Mouse (Mus musculus): ENCODE results near the gene Samd1. TPM values are rescaled to one million over a fixed set of nuclear protein-coding genes. Genes with fewer than 3 reads are reported as not detected.

Samd1 gene
- polyA plus RNA-seq, 1 experiment, result 50.5 TPM

DNA sequence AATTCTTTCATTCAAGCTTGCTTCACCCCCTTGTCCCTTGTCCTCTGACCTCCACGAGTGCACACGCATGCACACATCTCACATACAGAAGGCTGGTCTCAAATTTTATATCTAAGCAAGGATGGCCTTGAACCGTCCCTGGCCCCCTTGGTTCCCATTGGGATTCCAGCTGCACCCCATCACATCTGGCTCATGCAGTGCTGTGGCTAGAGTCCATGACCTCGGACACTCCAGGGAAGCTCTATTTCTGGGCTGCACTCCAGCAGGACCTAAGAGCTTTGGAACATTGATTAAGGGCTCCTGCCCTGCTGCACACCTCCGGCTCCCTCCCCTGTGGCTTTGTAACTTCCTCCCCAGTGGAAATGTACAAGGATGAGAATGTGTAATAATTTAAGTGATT lies 40.5 kb downstream of the Samd1 start:
- no peak overlapping the region for H3K27ac ChIP-seq (ENCODE audit: insufficient read depth, low read length)
- no peaks in the 10 kb centered on the region for H3K4me1 ChIP-seq (ENCODE audit: control insufficient read depth, insufficient read depth, low read length)
- no peak overlapping the region for H3K4me3 ChIP-seq (replicated peaks; ENCODE audit: insufficient read depth, low read depth, low read length)
- H3K27me3 ChIP-seq (ENCODE audit: control insufficient read depth, insufficient read depth, low read length), result no peaks in the 10 kb centered on the region
- DNase-seq, result no peak
- TF ChIP-seq CTCF (IDR thresholded peaks at IDR 0.05; ENCODE audit: borderline replicate concordance, insufficient read depth, low read depth, low read length), result no peak
- WGBS, result 63% methylated on average over 5 of the region's 5 CpGs

DNA sequence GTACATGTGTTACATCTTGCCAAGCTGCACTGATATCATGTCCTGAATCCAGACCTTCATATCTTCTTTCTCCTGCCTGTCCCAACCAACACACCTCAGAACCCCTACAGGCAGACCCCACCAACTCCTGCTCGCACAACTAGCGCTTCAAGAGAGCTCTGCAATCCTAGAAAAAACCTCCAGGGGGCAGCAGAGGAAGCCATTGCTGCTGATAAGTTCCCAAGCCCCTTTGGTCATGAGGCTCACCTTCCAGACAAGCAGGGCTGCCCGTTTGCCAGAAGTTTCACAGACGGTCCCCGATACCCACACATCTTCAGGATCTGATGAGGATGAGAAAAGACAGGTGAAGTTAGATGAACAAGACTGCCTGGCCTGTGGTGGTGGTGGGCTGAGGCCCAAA lies 41.6 kb downstream of the Samd1 start:
- peak; percentile 62 to 76 for DNase-seq
- H3K4me1 ChIP-seq (ENCODE audit: control insufficient read depth, insufficient read depth, low read length), result no peaks in the 10 kb centered on the region
- no peak overlapping the region for H3K27ac ChIP-seq (ENCODE audit: insufficient read depth, low read length)
- H3K4me3 ChIP-seq (replicated peaks; ENCODE audit: insufficient read depth, low read depth, low read length), result no peak overlapping the region
- TF ChIP-seq POLR2A (IDR thresholded peaks at IDR 0.05; ENCODE audit: borderline replicate concordance, insufficient read depth, low read length) (no peak), CTCF (IDR thresholded peaks at IDR 0.05; ENCODE audit: borderline replicate concordance, insufficient read depth, low read depth, low read length) (peak; percentile 73)
- 4% methylated on average over 5 of the region's 5 CpGs for WGBS
- no peaks in the 10 kb centered on the region for H3K27me3 ChIP-seq (ENCODE audit: control insufficient read depth, insufficient read depth, low read length)

GRCm38 (mm10) chr8:84042066-84042947 lies 44.8 kb downstream of the Samd1 start, which contains the start of gene Il27ra:
Il27ra (minus strand) TSS chr8:84042589.
- DNase-seq, result peak; percentile 25 to 46
- no peaks in the 10 kb centered on the region for H3K27me3 ChIP-seq (ENCODE audit: control insufficient read depth, insufficient read depth, low read length)
- H3K4me3 ChIP-seq (replicated peaks; ENCODE audit: insufficient read depth, low read depth, low read length), result peak within 1 kb of the TSS; percentile 26
- H3K4me1 ChIP-seq (ENCODE audit: control insufficient read depth, insufficient read depth, low read length), result no peaks in the 10 kb centered on the region
- H3K27ac ChIP-seq (ENCODE audit: insufficient read depth, low read length), result no peak within 1 kb of the TSS
- 4% methylated on average over 40 of the region's 40 CpGs for WGBS
- TF ChIP-seq CTCF (IDR thresholded peaks at IDR 0.05; ENCODE audit: borderline replicate concordance, insufficient read depth, low read depth, low read length) (peak; percentile 69; the same call in 1 of the 2 replicates), POLR2A (IDR thresholded peaks at IDR 0.05; ENCODE audit: borderline replicate concordance, insufficient read depth, low read length) (no peak)

DNA sequence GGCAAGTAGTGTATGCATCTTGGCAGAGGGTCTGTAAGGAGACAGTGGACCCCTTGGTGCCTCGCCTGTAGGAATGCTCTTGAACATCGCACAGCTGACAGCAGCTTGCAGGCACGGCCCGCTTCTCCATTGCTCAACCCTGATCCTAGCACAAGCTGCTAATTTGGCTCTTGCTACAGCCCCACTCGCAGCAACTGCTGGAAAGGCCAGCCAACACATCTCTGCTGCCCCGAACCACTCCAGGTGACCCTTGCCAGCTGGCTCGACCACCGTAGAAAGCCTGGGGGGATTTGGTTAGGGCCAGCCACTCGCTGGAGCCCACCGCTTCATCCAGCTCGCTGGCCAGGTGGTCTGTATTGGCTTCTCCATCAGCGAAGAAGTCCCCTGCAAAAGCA lies 45.5 kb downstream of the Samd1 start:
- 35% methylated on average over 12 of the region's 12 CpGs for WGBS
- H3K27me3 ChIP-seq (ENCODE audit: control insufficient read depth, insufficient read depth, low read length), result no peaks in the 10 kb centered on the region
- no peak for TF ChIP-seq CTCF (IDR thresholded peaks at IDR 0.05; ENCODE audit: borderline replicate concordance, insufficient read depth, low read depth, low read length)
- TF ChIP-seq POLR2A (IDR thresholded peaks at IDR 0.05; ENCODE audit: borderline replicate concordance, insufficient read depth, low read length), result no peak
- no peaks in the 10 kb centered on the region for H3K4me1 ChIP-seq (ENCODE audit: control insufficient read depth, insufficient read depth, low read length)
- no peak overlapping the region for H3K4me3 ChIP-seq (replicated peaks; ENCODE audit: insufficient read depth, low read depth, low read length)
- no peak overlapping the region for H3K27ac ChIP-seq (ENCODE audit: insufficient read depth, low read length)
- DNase-seq, result no peak

GRCm38 (mm10) chr8:84044103-84044502 lies 46.6 kb downstream of the Samd1 start:
- H3K27ac ChIP-seq (ENCODE audit: insufficient read depth, low read length), result no peak overlapping the region
- DNase-seq, result no peak
- WGBS, result 42% methylated on average over 7 of the region's 7 CpGs
- H3K4me1 ChIP-seq (ENCODE audit: control insufficient read depth, insufficient read depth, low read length), result no peaks in the 10 kb centered on the region
- TF ChIP-seq CTCF (IDR thresholded peaks at IDR 0.05; ENCODE audit: borderline replicate concordance, insufficient read depth, low read depth, low read length), result no peak
- TF ChIP-seq POLR2A (IDR thresholded peaks at IDR 0.05; ENCODE audit: borderline replicate concordance, insufficient read depth, low read length), result no peak
- H3K4me3 ChIP-seq (replicated peaks; ENCODE audit: insufficient read depth, low read depth, low read length), result no peak overlapping the region
- no peaks in the 10 kb centered on the region for H3K27me3 ChIP-seq (ENCODE audit: control insufficient read depth, insufficient read depth, low read length)

- TF ChIP-seq POLR2A (IDR thresholded peaks at IDR 0.05; ENCODE audit: borderline replicate concordance, insufficient read depth, low read length), result no peak
- TF ChIP-seq CTCF (IDR thresholded peaks at IDR 0.05; ENCODE audit: borderline replicate concordance, insufficient read depth, low read depth, low read length), result no peak
- Histone ChIP-seq H3K27ac (ENCODE audit: insufficient read depth, low read length) (no peak within 1 kb of the TSS), H3K4me3 (replicated peaks; ENCODE audit: insufficient read depth, low read depth, low read length) (no peak within 1 kb of the TSS), H3K4me1 (ENCODE audit: control insufficient read depth, insufficient read depth, low read length) (no peaks in the 10 kb centered on the region), H3K27me3 (ENCODE audit: control insufficient read depth, insufficient read depth, low read length) (no peaks in the 10 kb centered on the region)
- 39% methylated on average over 9 of the region's 9 CpGs for WGBS
- no peak for DNase-seq
Observed at GRCm38 (mm10) chr8:84044900-84045299, 47.4 kb downstream of the Samd1 start, which contains the start of gene Rln3. Rln3 (minus strand) TSS chr8:84045000.

- no peak overlapping the region for H3K27ac ChIP-seq (ENCODE audit: insufficient read depth, low read length)
- no peaks in the 10 kb centered on the region for H3K4me1 ChIP-seq (ENCODE audit: control insufficient read depth, insufficient read depth, low read length)
- TF ChIP-seq CTCF (IDR thresholded peaks at IDR 0.05; ENCODE audit: borderline replicate concordance, insufficient read depth, low read depth, low read length) (no peak), POLR2A (IDR thresholded peaks at IDR 0.05; ENCODE audit: borderline replicate concordance, insufficient read depth, low read length) (no peak)
- H3K4me3 ChIP-seq (replicated peaks; ENCODE audit: insufficient read depth, low read depth, low read length), result no peak overlapping the region
- no peak for DNase-seq
- no peaks in the 10 kb centered on the region for H3K27me3 ChIP-seq (ENCODE audit: control insufficient read depth, insufficient read depth, low read length)
- 78% methylated on average over 3 of the region's 3 CpGs for WGBS
Observed at GRCm38 (mm10) chr8:84046505-84046904, 49.0 kb downstream of the Samd1 start.

DNA sequence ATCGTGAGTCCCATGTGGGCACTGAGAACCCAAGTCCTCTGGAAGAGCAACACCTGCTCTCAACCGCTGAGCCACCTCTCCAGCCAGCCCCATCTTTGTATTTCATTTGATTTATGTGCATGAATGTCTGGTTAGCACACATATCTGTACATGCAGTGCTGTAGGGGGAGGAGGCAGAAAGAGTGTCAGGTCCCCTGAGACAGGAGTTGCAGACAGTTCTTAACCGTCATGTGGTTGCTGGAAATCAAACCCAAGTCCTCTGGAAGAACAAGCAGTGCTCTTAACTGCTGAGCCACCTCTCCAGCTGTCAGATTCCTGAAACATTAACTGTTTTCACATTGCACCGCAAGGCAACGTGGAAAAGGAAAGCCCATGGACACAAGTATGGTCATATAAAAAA lies 50.7 kb downstream of the Samd1 start:
- WGBS, result 78% methylated on average over 5 of the region's 5 CpGs
- Histone ChIP-seq H3K4me1 (ENCODE audit: control insufficient read depth, insufficient read depth, low read length) (no peaks in the 10 kb centered on the region), H3K4me3 (replicated peaks; ENCODE audit: insufficient read depth, low read depth, low read length) (no peak overlapping the region), H3K27ac (ENCODE audit: insufficient read depth, low read length) (no peak overlapping the region), H3K27me3 (ENCODE audit: control insufficient read depth, insufficient read depth, low read length) (no peaks in the 10 kb centered on the region)
- TF ChIP-seq POLR2A (IDR thresholded peaks at IDR 0.05; ENCODE audit: borderline replicate concordance, insufficient read depth, low read length) (no peak), CTCF (IDR thresholded peaks at IDR 0.05; ENCODE audit: borderline replicate concordance, insufficient read depth, low read depth, low read length) (no peak)
- DNase-seq, result no peak

Other genes starting within 250 kb of the Samd1 start
- gene Adgrl1, start 97.6 kb upstream of the Samd1 start, polyA plus RNA-seq (2012; rRNA removed), result 164 and 184 TPM in 2 replicates
- 0.56 and 0.74 TPM in 2 replicates for gene Gm10644, start 42.5 kb upstream of the Samd1 start, polyA plus RNA-seq (2012; rRNA removed)
- 2.0 and 2.5 TPM in 2 replicates for gene Asf1b, start 42.2 kb upstream of the Samd1 start, polyA plus RNA-seq (2012; rRNA removed)
- 235 and 256 TPM in 2 replicates for gene Prkaca, start 24.7 kb upstream of the Samd1 start, polyA plus RNA-seq (2012; rRNA removed)
- 0.11 and 0.14 TPM in 2 replicates for gene 1700067K01Rik, start 3.8 kb downstream of the Samd1 start, polyA plus RNA-seq (2012; rRNA removed)
- gene 2210011C24Rik, start 14.5 kb downstream of the Samd1 start, polyA plus RNA-seq (2012; rRNA removed), result 4.6 and 7.8 TPM in 2 replicates
- gene Palm3, start 23.8 kb downstream of the Samd1 start, polyA plus RNA-seq (2012; rRNA removed), result 2.8 and 4.1 TPM in 2 replicates
- 0.17 and 0.21 TPM in 2 replicates for gene Il27ra, start 44.9 kb downstream of the Samd1 start, polyA plus RNA-seq (2012; rRNA removed)
- gene Rln3, start 47.3 kb downstream of the Samd1 start, polyA plus RNA-seq (2012; rRNA removed), result 2.6 and 7.4 TPM in 2 replicates
- 2.0 and 2.1 TPM in 2 replicates for gene Gm10643, start 67.5 kb downstream of the Samd1 start, polyA plus RNA-seq (2012; rRNA removed)
- gene Rfx1, start 69.2 kb downstream of the Samd1 start, polyA plus RNA-seq (2012; rRNA removed), result 27.2 and 27.8 TPM in 2 replicates
- gene Dcaf15, start 107.1 kb downstream of the Samd1 start, polyA plus RNA-seq (2012; rRNA removed), result 39.0 and 44.7 TPM in 2 replicates
- gene Podnl1, start 128.3 kb downstream of the Samd1 start, polyA plus RNA-seq (2012; rRNA removed), result 0.14 and 0.20 TPM in 2 replicates
- gene Cc2d1a, start 150.3 kb downstream of the Samd1 start, polyA plus RNA-seq (2012; rRNA removed), result 40.4 and 45.1 TPM in 2 replicates
- 2.7 and 3.2 TPM in 2 replicates for gene 4930432K21Rik, start 150.4 kb downstream of the Samd1 start, polyA plus RNA-seq (2012; rRNA removed)
- gene Nanos3, start 187.5 kb downstream of the Samd1 start, polyA plus RNA-seq (2012; rRNA removed), result 2.3 and 2.8 TPM in 2 replicates
- 14.0 TPM in 2 replicates for gene Zswim4, start 239.4 kb downstream of the Samd1 start, polyA plus RNA-seq (2012; rRNA removed)

Data from cerebellum, adult 2 months (tissue).